Mouse (Mus musculus): ENCODE results near the gene Dgke.

The Dgke gene

GRCm38 (mm10) chr11:89035552-89035951, 31.1 kb downstream of the Dgke start:
- DNase-seq (ENCODE audit: low read depth) = no peak

DNA sequence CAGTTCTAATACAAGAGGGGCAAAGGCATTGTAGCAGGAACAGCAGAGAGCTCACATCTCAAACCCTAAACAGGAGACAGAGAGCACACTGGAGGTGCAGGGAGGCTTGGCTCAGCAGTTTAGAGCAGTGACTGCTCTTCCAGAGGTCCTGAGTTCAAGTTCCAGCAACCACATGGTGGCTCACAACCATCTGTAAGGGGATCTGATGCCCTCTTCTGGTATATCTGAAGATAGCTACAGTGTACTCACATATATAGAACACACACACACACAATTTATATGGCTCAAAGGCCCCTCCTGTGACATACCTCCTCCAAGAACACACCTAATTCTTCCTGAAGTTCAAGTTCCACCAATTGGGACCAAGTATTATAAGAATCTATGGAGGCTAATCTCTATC, 32.1 kb downstream of the Dgke start:
- no peak for DNase-seq (ENCODE audit: low read depth)

- DNase-seq (ENCODE audit: low read depth) = no peak
Observed at GRCm38 (mm10) chr11:89031189-89031588, 35.5 kb downstream of the Dgke start.

DNA sequence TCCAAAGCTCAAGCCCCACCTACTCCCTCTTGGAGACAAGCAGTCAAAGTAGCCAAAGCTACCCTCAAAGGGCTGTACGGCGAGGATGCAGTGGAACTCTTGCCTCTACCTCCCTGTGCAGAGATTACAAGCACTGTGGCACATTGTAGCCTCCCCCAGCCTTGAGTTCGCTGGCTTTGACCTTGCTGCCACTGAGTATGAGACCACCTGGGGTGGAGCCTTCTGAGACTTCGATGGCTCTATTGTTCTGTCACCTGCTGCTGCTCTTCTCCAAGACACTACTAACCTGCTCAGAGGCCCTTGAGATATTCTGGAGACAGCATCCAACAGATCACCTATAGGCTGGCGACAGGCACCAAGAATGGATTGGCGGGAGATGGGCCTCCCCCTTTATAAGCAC, 36.1 kb downstream of the Dgke start:
- no peak for DNase-seq (ENCODE audit: low read depth)

DNA sequence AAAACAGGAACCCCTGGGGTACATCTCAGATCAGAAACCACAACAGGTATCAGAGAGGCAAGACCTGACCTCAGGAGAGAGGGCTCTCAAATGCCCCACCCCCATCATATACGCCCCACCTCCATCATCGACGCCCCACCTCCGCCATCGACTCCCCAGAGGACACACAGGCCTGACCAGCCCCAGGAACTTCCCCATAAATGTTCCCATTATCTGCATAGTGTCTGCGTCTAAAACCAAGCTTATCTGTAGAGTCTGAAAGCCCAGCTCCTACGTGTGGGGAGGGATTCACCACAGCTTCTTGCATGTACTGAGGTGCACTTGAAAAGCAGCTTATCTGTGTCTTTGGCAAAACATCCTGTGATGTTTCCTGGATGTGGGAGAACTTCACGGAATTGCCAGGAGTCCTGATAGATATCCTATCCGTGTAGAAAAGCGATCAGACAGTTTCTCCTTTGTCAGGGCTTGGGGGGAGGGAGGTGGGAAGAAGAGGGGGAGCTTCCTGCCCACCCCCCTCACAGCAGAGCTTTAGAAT, 37.7 kb downstream of the Dgke start:
- DNase-seq (ENCODE audit: low read depth) = peak; percentile 39

GRCm38 (mm10) chr11:89027955-89028361, 38.7 kb downstream of the Dgke start:
- DNase-seq (ENCODE audit: low read depth) = peak; percentile 53

GRCm38 (mm10) chr11:89026117-89026516, 40.5 kb downstream of the Dgke start:
- DNase-seq (ENCODE audit: low read depth) = no peak

DNA sequence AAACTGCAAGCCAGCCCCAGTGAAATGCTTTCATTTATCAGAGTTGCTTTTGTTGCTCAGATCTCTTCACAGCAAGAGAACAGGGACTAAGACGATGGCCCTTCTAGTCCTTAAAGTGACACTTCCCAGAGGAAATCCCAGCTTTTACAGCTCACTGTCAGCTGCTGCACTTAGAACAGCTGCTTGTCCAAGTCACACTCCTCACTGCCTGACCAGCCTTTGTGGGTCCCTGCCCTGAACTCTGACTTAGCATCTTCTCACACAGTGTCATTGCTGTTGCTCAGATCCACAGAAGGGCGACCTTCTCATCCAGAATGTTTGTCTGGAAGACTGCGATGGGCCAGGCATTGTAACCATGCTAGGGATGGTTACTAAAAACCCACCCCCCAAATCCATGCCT, 41.0 kb downstream of the Dgke start:
- DNase-seq (ENCODE audit: low read depth) = no peak

- DNase-seq (ENCODE audit: low read depth) = peak; percentile 88
Observed at GRCm38 (mm10) chr11:89024181-89024881, 42.3 kb downstream of the Dgke start.

DNA sequence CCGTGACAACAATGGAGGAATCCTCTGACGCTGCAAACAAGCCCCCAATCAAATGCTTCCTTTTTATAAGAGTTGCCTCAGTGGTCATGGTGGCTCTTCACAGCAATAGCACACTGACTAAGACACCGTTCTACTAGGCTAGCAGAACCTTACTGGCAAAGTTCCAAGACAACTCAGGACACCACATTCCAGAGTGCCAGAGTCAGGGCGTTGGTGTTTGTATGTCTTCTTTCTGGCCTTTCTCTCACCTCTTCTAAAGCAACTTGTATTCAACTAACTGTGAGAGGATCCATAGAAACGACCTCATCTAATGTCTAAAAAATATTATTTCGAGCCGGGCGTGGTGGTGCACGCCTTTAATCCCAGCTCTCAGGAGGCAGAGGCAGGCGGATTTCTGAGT, 43.2 kb downstream of the Dgke start:
- DNase-seq (ENCODE audit: low read depth) = no peak

GRCm38 (mm10) chr11:89022120-89022731, 44.4 kb downstream of the Dgke start:
- peak; percentile 76 for DNase-seq (ENCODE audit: low read depth)

- DNase-seq (ENCODE audit: low read depth) = no peak
Observed at GRCm38 (mm10) chr11:89021687-89022086, 45.0 kb downstream of the Dgke start.

DNA sequence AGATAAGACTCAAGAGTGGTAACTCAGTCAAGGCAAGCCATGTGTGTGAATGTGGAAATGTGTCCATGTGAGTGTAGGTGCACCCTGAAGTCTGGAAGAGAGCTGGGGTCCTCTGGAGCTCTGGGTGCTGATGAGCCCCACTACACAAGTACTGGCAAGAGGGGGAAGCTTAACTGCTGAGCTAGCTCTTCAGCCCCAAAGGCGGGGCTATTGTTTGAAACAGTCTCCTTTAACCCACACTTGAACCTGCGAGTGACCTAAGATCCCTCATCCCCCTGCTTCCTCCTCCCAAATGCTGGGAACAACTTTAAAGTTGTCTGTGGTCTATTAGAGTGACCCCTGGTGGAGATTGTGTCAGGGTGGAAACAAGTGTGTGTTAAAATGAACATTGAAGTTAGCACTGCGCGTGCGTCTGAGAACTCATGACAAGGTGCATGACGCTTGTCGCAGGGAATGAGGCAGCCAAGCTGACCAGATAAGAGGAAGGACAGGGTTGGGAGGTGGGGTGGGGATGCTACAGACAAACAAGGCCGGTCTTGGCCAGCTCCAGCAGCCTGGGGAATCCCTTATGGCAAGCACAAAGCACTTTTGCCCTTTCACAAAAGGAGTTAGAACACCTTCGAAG, 45.9 kb downstream of the Dgke start:
- no peak for DNase-seq (ENCODE audit: low read depth)

- no peak for DNase-seq (ENCODE audit: low read depth)
Observed at GRCm38 (mm10) chr11:89017514-89018182, 49.0 kb downstream of the Dgke start.

DNA sequence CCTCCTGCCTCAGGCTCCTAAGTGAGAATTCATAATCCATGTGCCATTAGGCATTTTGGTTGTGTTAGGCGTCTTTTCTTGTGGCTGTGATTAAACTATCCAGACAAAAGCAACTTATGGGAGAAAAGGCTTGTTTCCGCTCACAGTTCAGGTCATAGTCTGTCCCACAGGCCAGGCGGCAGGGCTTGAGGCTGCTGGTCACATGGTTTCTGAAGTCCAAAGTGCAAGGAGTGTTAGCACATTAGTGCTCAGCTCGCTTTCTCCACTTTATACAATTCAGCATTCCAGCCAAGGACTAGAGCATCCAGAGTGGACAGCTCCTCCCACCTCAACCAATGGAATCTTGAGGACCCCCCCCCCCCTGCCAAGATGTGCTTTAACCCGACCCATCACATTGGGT, 54.4 kb downstream of the Dgke start:
- no peak for DNase-seq (ENCODE audit: low read depth)

DNA sequence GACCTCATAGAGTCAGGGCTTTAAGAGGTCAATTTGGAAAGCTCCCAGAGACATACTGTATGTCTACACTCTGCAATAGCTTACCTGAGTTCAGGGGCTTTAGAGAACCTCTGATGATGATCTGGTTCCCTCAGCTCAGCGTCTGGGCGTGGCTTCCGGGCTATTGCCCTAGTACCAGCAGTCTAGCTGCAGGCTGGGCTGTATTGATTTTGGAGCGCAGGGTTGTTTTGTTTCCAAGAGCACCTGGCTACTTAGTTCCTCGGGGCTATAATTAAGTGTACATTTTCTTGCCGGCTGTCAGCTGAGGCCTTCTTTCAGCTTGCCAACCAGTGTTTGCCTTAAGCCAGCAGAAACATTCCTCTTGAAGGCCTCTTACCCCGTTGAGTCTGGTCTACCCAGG, 57.2 kb downstream of the Dgke start:
- no peak for DNase-seq (ENCODE audit: low read depth)

GRCm38 (mm10) chr11:89009066-89009465, 57.6 kb downstream of the Dgke start:
- no peak for DNase-seq (ENCODE audit: low read depth)

GRCm38 (mm10) chr11:89007582-89007981, 59.1 kb downstream of the Dgke start:
- DNase-seq (ENCODE audit: low read depth) = no peak

GRCm38 (mm10) chr11:89006404-89006803, 60.2 kb downstream of the Dgke start:
- no peak for DNase-seq (ENCODE audit: low read depth)

- no peak for DNase-seq (ENCODE audit: low read depth)
Observed at GRCm38 (mm10) chr11:89005473-89005872, 61.2 kb downstream of the Dgke start.

DNA sequence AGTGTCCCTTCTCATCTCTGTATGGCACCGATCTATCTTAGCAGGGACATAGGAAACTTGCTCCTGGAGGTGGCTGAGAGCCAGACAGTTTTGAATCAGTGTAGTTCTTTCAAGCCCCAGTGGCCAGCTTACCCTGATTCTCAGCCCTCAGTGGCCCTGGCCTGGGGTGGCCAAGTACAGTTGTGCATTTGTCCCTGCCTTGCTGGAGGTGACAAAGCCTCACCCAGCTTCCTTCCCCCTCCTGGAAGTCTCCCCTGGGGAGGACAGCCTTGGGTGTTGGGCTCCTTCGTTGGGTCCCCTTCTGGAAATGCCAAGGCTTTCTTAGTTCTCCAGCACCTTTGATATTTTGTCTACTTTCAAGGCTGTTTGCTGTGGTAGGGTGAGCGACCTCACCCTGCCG, 62.9 kb downstream of the Dgke start:
- DNase-seq (ENCODE audit: low read depth) = no peak

DNA sequence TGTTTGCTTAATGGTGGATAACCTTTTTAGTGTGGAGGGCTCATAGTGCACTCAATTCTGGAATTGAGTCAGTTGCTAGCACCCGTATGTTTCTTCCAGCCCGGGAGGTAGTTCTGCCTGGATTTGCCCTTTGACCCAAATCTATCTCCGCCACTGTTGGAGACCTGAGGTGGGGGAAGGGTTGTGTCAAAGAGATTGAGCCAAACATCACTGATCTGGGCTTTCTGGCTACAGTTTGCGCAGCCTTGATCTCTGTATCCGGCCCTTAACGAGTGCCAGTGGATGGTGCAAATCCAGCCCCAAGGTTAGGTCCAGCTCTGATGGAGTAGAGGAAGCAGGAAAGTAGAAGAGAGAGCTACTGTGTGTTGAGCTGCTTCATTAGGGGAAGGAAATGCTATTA, 63.6 kb downstream of the Dgke start:
- DNase-seq (ENCODE audit: low read depth) = no peak

DNA sequence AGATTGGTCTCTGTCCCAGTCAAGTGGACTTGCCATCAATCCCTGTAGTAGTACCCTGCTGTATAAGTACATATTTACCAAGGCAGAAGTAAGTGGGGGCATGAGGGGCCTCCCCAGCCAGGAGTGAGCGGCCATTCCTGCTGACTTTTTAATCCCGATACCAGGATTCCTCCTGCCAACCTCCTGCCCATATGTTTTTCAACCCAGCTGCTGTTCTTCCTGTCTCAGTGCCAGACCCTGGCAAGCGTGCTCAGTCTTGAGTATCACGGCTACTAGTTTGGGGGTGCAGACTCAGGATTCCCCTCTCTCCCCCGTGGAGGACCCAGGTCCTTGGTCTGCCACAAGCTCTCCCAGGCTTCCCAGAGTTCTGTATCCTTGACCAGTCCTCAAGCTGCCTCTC, 64.0 kb downstream of the Dgke start:
- no peak for DNase-seq (ENCODE audit: low read depth)
